Mouse (Mus musculus) CD8-positive naive resting alpha-beta T cell, adult 2 months (primary cell): ENCODE results near the gene D930007J09Rik.

ENCODE experiments used
- DNase-seq, 2 experiments: peaks; one replicate each; pipeline ENCODE4 v3.0.0; 2022; ENCODE audit warnings: low read depth in 2 of 2, low spot score in 2 of 2

D930007J09Rik gene

GRCm38 (mm10) chr13:32760795-32761194 is 41.9 kb downstream of the D930007J09Rik start:
- no peak for DNase-seq

DNA sequence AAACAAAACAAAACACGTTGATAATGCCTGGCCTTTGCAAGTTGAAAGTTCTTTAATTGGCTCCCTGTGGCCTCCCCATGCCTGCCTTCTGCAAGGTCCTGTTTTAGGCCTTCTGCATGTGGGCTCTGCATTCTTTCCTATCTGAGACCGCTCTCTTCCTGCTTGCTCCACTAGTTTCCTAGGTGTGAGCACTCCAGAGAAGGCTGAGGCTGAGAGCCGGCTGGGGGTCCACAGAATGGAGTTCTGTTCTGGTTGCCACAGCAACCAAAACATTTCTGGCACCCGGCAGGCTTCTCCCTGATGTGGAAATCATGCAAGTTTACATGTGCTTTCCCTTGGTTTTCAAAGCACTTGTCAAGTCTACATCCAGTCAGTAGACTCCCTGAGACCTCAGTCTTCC is 43.6 kb downstream of the D930007J09Rik start:
- no peak for DNase-seq
